Mouse (Mus musculus) liver, postnatal 0 days (tissue): ENCODE measurements around the gene Scube2. TPM values are rescaled to one million over a fixed set of nuclear protein-coding genes. Genes with fewer than 3 reads are reported as not detected.
A peak's percentile ranks its signal among the peaks of the same experiment; 100 is the strongest.

Experiments used
- ATAC-seq: fragments of 200-750 bp; cut with Nextera tagmentation; 2 replicates; pipeline ENCODE4 v1.8.0; 2017; ENCODE audit warnings: mild to moderate bottlenecking, moderate library complexity
- DNase-seq: peaks from one replicate; pipeline ENCODE4 v3.0.0-alpha.2; 2016
- H3K27ac ChIP-seq: fragments of 300-500 bp; sonication (generic); 2 replicates; pipeline ENCODE4 v1.5.1; 2014; ENCODE audit warnings: antibody characterized with exemption, moderate library complexity, mild to moderate bottlenecking, low read depth
- H3K27me3 ChIP-seq: fragments of 300-500 bp; sonication (generic); 2 replicates; pipeline ENCODE4 v1.6.1; 2014; ENCODE audit warnings: low read length, control low read depth, mixed read lengths; ENCODE audit not compliant: insufficient read depth
- H3K36me3 ChIP-seq: fragments of 300-500 bp; sonication (generic); replicated peaks from 2 replicates; pipeline ENCODE4 v1.6.1; 2014; ENCODE audit warnings: mild to moderate bottlenecking, control low read depth, low read length, moderate library complexity, mixed read lengths; ENCODE audit not compliant: insufficient read depth
- H3K4me1 ChIP-seq: fragments of 300-500 bp; sonication (generic); 2 replicates; pipeline ENCODE4 v1.6.1; 2014; ENCODE audit warnings: antibody characterized with exemption, mild to moderate bottlenecking, control low read depth; ENCODE audit not compliant: insufficient read depth
- H3K4me2 ChIP-seq: fragments of 300-500 bp; sonication (generic); 2 replicates; pipeline ENCODE4 v1.6.1; 2014; ENCODE audit warnings: low read depth, mild to moderate bottlenecking, low read length, moderate library complexity, mixed read lengths
- H3K4me3 ChIP-seq: fragments of 300-500 bp; sonication (generic); 2 replicates; pipeline ENCODE4 v1.5.1; 2014; ENCODE audit warnings: low read depth, low read length
- H3K9ac ChIP-seq: fragments of 300-500 bp; sonication (generic); replicated peaks from 2 replicates; pipeline ENCODE4 v1.6.1; 2014; ENCODE audit warnings: mild to moderate bottlenecking, moderate library complexity
- H3K9me3 ChIP-seq: fragments of 300-500 bp; sonication (generic); 2 replicates; pipeline ENCODE4 v1.6.1; 2016; ENCODE audit warnings: mild to moderate bottlenecking, control low read depth, low read length, mixed read lengths
- CTCF ChIP-seq: sonication (generic); IDR thresholded peaks from 2 replicates; pipeline ENCODE4 v1.5.1; 2016; ENCODE audit warnings: antibody characterized with exemption, low read depth
- EP300 ChIP-seq: IDR thresholded peaks from 2 replicates; pipeline ENCODE4 v1.6.1; 2016; ENCODE audit warnings: antibody characterized with exemption, low read depth, mild to moderate bottlenecking
- WGBS: fragments of 180-500 bp; shearing (Covaris S2); extraction: QIAGEN DNeasy Blood & Tissue Kit; methylation state at CpG from one replicate; pipeline ENCODE4 v1.1.7; 2014; ENCODE audit not compliant: insufficient replicate concordance; 5-methylcytosine and 5-hydroxymethylcytosine counted together
- polyA plus RNA-seq: library from polyadenylated mRNA; unstranded; fragments of >200 nt; fragmentation: Nextera tagmentation; extraction: Ambion mirVana; gene quantifications from 2 replicates; pipeline ENCODE4 v1.2.1, GENCODE M21; 2015

Scube2 gene
- polyA plus RNA-seq, 1 experiment from 2014 or later: 0.06 TPM

DNA sequence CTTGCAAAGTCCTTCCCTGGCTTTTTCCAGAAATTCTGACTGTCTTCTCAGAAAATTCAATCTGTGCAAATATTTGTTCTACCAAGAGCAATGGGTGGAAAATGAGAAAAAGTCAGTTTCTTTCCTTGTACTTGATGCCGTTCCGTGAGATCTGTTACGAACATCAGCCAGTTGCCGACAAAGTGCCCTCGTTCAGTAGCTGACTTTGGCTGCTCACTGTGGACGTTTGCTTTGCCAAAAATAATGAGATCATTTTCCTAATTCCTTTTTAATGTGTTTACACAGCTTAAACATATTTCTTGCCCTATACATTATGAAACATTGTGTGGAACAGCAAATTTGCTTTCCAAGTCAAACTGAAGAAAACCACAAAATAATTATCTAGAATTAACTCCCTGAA, 30.6 kb downstream of the Scube2 start:
- Histone ChIP-seq H3K4me1 (no peaks in the 10 kb centered on the region), H3K27ac (no peak overlapping the region), H3K9ac (no peak overlapping the region), H3K27me3 (no peaks in the 10 kb centered on the region), H3K36me3 (no peaks in the 10 kb centered on the region), H3K4me3 (no peak overlapping the region), H3K9me3 (no peaks in the 10 kb centered on the region), H3K4me2 (no peak overlapping the region)
- TF ChIP-seq CTCF (no peak), EP300 (no peak)
- no peak for ATAC-seq
- DNase-seq: no peak
- 81% methylated on average over 6 of the region's 6 CpGs for WGBS

DNA sequence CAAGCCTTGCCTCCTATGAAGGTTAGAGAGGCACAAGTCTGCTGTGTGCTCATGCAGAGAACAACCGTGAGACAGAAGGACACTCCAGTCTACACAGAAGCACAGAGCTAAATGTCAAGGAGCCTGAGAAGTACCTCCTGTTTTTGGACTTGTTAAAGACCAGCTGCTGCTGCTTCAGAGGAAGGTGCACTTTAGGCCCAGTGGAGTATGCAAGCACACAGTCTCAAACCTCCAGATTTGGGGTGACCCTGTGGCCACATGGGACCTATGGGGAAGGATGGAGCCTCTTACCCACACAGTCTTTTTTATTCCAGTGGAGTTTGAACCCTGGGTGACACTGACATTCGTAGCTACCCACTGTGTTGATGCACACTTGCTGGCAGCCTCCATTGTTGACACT, 34.1 kb downstream of the Scube2 start:
- 56% methylated on average over 2 of the region's 2 CpGs for WGBS
- TF ChIP-seq CTCF (no peak), EP300 (no peak)
- Histone ChIP-seq H3K36me3 (no peaks in the 10 kb centered on the region), H3K9ac (no peak overlapping the region), H3K4me3 (no peak overlapping the region), H3K4me1 (no peaks in the 10 kb centered on the region), H3K9me3 (no peaks in the 10 kb centered on the region), H3K27ac (no peak overlapping the region), H3K4me2 (no peak overlapping the region), H3K27me3 (no peaks in the 10 kb centered on the region)
- ATAC-seq: no peak
- no peak for DNase-seq

- no peaks in the 10 kb centered on the region for H3K9me3 ChIP-seq
- no peak overlapping the region for H3K27ac ChIP-seq
- TF ChIP-seq CTCF (no peak), EP300 (no peak)
- no peaks in the 10 kb centered on the region for H3K4me1 ChIP-seq
- no peak overlapping the region for H3K4me3 ChIP-seq
- H3K27me3 ChIP-seq: no peaks in the 10 kb centered on the region
- no peaks in the 10 kb centered on the region for H3K36me3 ChIP-seq
- no peak overlapping the region for H3K4me2 ChIP-seq
- ATAC-seq (no peak), DNase-seq (no peak)
- 60% methylated on average over 8 of the region's 8 CpGs for WGBS
- no peak overlapping the region for H3K9ac ChIP-seq
These were observed 38.6 kb downstream of the Scube2 start for GRCm38 (mm10) chr7:109826911-109827310.

DNA sequence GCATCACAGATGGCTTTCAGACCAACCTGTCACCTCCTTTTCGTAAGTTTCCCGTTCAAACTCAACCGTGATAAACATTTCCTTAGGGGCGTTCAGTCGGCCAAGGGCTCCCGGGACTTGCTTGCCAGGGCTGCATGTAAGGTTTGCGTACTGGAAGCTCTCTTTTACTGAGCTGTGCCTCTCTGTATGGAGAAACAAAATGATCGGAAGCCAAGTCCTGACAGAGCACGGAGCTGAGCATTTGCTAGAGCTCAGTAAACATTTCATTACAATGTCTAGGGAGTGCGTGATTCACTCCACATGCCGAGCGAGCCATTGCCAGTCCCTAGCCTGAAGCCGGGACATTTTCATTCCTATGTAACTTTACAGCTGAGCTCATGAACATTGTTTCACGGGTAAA, 40.2 kb downstream of the Scube2 start:
- Histone ChIP-seq H3K9me3 (no peaks in the 10 kb centered on the region), H3K4me2 (no peak overlapping the region), H3K4me3 (no peak overlapping the region), H3K36me3 (no peaks in the 10 kb centered on the region), H3K9ac (no peak overlapping the region), H3K27me3 (no peaks in the 10 kb centered on the region), H3K4me1 (no peaks in the 10 kb centered on the region), H3K27ac (no peak overlapping the region)
- TF ChIP-seq EP300: no peak
- TF ChIP-seq CTCF: no peak
- no peak for ATAC-seq
- WGBS: 75% methylated on average over 14 of the region's 14 CpGs
- DNase-seq: no peak

DNA sequence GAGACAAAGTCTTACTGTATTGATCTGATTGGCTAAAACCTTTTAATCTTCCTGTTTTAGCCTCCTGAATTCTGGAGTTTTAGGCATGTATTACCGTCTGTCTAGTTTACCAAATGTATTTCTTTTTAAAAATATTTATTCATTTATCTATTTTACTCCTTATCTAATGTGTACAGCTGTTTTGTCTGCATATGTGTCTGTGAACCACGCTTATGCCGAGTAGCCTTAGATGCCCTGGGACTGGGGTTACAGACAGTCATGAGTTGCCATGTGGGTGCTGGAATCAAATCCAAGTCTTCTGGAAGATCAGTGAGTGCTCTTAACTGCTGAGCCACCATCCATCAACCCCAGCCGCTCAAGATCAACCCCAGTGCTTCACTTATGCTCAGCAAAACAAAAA, 46.9 kb downstream of the Scube2 start:
- Histone ChIP-seq H3K27me3 (no peaks in the 10 kb centered on the region), H3K9me3 (no peaks in the 10 kb centered on the region), H3K4me1 (peaks cover 6% of the 10 kb centered on the region), H3K36me3 (no peaks in the 10 kb centered on the region), H3K4me2 (0 out of 2 replicates have a peak overlapping the region, but pooled peaks have one; percentile 44), H3K27ac (peak overlapping the region; percentile 72; the same call in 1 of the 2 replicates), H3K4me3 (no peak overlapping the region), H3K9ac (no peak overlapping the region)
- 58% methylated on average over 4 of the region's 4 CpGs for WGBS
- peak; percentile 75 for ATAC-seq
- no peak for DNase-seq
- TF ChIP-seq CTCF (no peak), EP300 (peak; percentile 87)

DNA sequence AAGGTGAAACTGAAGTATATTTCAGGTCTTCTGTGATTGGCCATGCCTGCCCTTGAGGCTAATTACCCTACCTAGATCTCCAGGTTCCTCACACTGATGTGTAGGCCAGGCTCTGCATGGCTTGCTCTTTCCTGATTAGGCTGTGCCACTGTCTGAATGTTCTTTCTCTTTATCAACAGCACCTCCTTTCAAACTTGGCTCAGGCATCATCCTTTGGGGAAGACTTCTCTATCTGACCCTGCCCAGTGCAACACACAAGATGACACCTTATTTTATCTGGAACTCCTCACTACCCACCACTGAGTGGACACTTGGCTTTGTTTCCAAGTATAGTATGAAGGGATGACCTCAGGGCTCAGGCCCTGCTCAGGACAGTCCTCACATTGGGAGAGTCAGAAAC, 47.5 kb downstream of the Scube2 start:
- H3K9ac ChIP-seq: no peak overlapping the region
- no peak overlapping the region for H3K4me3 ChIP-seq
- no peaks in the 10 kb centered on the region for H3K9me3 ChIP-seq
- H3K27me3 ChIP-seq: no peaks in the 10 kb centered on the region
- DNase-seq: peak; percentile 35
- peak overlapping the region; percentile 44 for H3K4me2 ChIP-seq
- H3K27ac ChIP-seq: peak overlapping the region; percentile 72
- ATAC-seq: peak; percentile 95
- peaks cover 6% of the 10 kb centered on the region for H3K4me1 ChIP-seq
- TF ChIP-seq CTCF: no peak
- peak; percentile 97 for TF ChIP-seq EP300
- H3K36me3 ChIP-seq: no peaks in the 10 kb centered on the region
